Mouse (Mus musculus): ENCODE data around the gene Nck2. TPM values are rescaled to one million over a fixed set of nuclear protein-coding genes. Genes with fewer than 3 reads are reported as not detected.
"Not testable (repeated sequence)": the region's sequence is repeated elsewhere in the genome, so short reads cannot be mapped to it uniquely, and the experiment has no call there.

The Nck2 gene
- polyA plus RNA-seq, 1 experiment = 11.2 TPM

DNA sequence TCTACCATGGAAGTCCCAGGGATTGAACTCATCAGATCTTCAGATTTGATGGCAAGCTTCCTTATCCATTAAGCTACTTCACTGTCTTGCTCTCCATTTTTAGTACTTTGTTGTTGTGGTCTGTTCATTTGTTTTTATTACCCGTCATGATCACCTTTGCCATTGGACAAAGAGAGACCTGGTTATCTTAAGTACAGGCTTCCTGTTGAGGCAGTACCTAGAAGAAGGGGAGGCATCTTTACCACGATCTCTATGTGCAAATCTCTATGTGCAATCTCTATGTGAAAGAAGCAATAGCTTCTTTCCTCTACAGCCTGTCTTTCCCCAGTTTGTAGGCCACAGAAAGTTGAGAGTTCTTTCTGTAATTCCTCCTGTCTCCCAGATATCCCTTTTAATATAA is 91.9 kb downstream of the Nck2 start:
- Histone ChIP-seq H3K4me1 (ENCODE audit: control insufficient read depth, insufficient read depth, low read length) (peaks cover 12% of the 10 kb centered on the region), H3K27ac (ENCODE audit: insufficient read depth, low read depth, low read length) (no peak overlapping the region), H3K4me3 (ENCODE audit: insufficient read depth, low read length) (no peak overlapping the region)
- TF ChIP-seq POLR2A (IDR thresholded peaks at IDR 0.05; ENCODE audit: borderline replicate concordance, low read depth, low read length) = no peak
- no peak for TF ChIP-seq CTCF (IDR thresholded peaks at IDR 0.05; ENCODE audit: low read depth, low read length)

DNA sequence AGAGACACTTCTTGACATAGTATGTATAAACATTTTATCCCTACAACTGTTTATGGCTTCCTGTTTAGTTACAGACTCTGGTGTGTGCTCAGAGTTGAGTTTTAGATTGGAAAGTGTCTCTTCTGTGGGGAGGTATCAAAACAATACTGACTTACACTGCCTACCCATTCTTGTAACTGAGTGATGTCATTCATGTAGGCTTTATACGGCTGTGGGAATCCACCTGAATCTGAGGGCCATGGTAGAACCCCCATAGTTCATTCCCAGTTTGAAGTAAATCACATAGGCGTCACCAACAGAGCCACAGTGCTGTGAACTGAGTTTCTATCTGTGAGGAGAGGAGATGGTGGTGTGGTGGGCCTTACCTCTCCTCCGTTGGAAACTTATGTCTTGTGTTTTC is 92.6 kb downstream of the Nck2 start:
- H3K27ac ChIP-seq (ENCODE audit: insufficient read depth, low read depth, low read length) = no peak overlapping the region
- H3K4me1 ChIP-seq (ENCODE audit: control insufficient read depth, insufficient read depth, low read length) = peaks cover 12% of the 10 kb centered on the region
- TF ChIP-seq POLR2A (IDR thresholded peaks at IDR 0.05; ENCODE audit: borderline replicate concordance, low read depth, low read length) (no peak), CTCF (IDR thresholded peaks at IDR 0.05; ENCODE audit: low read depth, low read length) (no peak)
- H3K4me3 ChIP-seq (ENCODE audit: insufficient read depth, low read length) = no peak overlapping the region

DNA sequence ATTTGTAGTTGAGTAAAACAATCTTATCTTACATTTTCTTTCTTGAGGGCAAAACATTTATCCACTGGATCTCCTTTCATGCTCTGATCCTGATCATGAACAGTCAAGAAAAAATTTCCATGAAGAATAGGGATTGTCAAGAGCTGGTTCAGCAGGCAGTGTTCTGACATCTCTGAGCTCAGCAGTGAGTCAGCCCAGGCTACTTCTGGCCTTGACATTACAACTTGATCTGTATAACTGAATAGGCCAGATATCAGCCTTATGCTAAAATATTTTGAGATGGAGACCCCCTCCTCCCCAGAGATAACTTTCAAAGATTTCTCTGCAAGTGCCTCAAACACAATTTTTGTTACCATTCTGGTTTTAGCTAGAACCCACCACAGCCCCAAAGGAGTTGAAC is 93.1 kb downstream of the Nck2 start:
- Histone ChIP-seq H3K4me3 (ENCODE audit: insufficient read depth, low read length) (no peak overlapping the region), H3K4me1 (ENCODE audit: control insufficient read depth, insufficient read depth, low read length) (peaks cover 12% of the 10 kb centered on the region), H3K27ac (ENCODE audit: insufficient read depth, low read depth, low read length) (no peak overlapping the region)
- no peak for TF ChIP-seq POLR2A (IDR thresholded peaks at IDR 0.05; ENCODE audit: borderline replicate concordance, low read depth, low read length)
- TF ChIP-seq CTCF (IDR thresholded peaks at IDR 0.05; ENCODE audit: low read depth, low read length) = no peak

DNA sequence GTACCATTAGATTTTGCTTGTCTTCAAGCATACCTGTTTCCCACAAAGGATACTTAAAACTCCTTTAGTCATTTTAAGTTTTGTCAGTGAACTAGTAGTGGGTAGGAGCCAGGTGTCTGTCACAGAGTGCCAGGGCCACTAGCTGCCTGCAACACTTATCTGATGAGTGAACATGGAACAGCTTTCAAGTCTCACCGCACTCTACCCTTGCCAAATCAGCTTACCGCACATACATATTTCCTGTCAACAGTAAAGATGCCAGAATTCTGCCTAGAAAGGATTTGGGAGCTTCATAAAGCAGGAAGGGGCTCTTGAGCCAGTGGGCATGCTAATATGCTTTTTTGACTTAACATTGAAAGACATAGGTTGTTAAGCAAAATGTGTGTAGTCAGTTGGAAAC is 94.3 kb downstream of the Nck2 start:
- Histone ChIP-seq H3K27ac (ENCODE audit: insufficient read depth, low read depth, low read length) (no peak overlapping the region), H3K4me1 (ENCODE audit: control insufficient read depth, insufficient read depth, low read length) (peaks cover 12% of the 10 kb centered on the region), H3K4me3 (ENCODE audit: insufficient read depth, low read length) (no peak overlapping the region)
- no peak for TF ChIP-seq POLR2A (IDR thresholded peaks at IDR 0.05; ENCODE audit: borderline replicate concordance, low read depth, low read length)
- TF ChIP-seq CTCF (IDR thresholded peaks at IDR 0.05; ENCODE audit: low read depth, low read length) = no peak

DNA sequence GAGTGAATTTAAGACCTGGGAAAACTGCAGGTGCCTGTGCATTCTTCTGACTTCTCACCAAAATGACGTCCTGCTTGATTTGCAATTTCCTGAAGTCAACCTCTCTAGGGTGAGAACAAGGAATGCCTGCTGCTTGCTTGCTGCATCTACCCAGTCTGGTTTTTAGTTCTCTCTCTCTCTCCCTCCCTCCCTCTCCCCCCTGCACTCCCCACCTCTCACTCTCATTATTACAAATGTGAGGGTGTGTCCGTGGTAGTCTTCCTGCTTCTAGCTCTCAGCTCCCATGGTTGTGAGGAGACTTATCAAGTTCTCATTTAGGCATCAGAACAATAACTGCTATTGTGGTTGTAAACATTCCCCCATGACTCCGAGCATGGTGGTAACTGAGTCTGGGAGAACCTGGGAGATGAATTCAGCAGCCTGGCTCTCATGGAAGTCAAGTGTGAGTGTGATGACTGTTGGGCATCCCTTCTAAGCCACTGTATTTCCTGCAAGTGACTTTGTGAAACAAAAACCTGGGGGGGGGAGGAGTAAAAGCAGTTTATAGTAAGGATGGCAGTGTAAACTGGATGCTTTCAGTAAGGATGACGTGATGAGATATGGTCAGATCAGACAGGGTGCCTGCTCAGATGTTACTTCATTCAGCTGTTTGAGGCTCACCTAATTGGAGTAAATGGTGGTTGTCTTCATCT is 95.5 kb downstream of the Nck2 start:
- H3K27ac ChIP-seq (ENCODE audit: insufficient read depth, low read depth, low read length) = no peak overlapping the region
- TF ChIP-seq CTCF (IDR thresholded peaks at IDR 0.05; ENCODE audit: low read depth, low read length) = no peak
- no peak for TF ChIP-seq POLR2A (IDR thresholded peaks at IDR 0.05; ENCODE audit: borderline replicate concordance, low read depth, low read length)
- H3K4me3 ChIP-seq (ENCODE audit: insufficient read depth, low read length) = no peak overlapping the region
- H3K4me1 ChIP-seq (ENCODE audit: control insufficient read depth, insufficient read depth, low read length) = peaks cover 9% of the 10 kb centered on the region

DNA sequence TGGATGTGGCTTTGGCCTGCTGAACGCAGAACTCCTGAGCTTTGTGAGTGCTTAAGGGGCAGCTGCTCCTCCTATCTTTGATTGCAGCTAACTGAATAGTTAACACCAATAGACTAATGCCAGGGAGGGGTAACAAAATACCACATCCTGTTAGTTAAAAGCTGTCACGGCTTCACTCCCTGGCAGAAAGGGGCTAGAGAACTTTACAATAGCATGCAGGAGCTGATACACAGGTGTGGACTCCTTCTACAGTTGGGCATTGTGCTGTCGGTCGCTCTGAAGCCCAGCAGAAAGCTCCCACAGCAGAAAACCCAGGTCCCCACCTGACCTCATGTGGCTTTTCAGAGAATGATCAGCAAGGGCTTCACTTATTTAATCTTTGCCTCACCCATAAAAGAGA is 98.0 kb downstream of the Nck2 start:
- H3K4me3 ChIP-seq (ENCODE audit: insufficient read depth, low read length) = no peak overlapping the region

DNA sequence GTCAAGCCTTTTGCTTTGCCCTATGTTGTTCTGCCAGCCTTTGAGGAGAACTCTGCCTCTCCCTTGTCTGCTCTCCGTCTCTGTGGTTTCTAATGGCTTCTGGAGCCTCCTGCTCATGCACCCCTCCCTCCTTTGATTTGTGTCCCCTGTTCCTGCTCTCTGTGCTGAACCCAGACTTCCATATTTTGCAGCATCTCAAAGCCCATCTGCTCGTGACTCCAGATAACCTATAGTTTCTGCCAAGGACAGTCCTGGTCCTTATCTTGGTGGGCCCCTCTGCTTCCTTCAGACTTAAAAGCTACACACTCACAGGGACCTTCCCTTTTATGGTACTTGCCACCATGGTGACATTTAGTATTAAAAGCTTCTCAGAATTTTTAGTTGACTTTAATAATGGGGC is 103.3 kb downstream of the Nck2 start:
- TF ChIP-seq CTCF (IDR thresholded peaks at IDR 0.05; ENCODE audit: low read depth, low read length) (no peak), POLR2A (IDR thresholded peaks at IDR 0.05; ENCODE audit: borderline replicate concordance, low read depth, low read length) (no peak)
- Histone ChIP-seq H3K4me1 (ENCODE audit: control insufficient read depth, insufficient read depth, low read length) (no peaks in the 10 kb centered on the region), H3K27ac (ENCODE audit: insufficient read depth, low read depth, low read length) (no peak overlapping the region), H3K4me3 (ENCODE audit: insufficient read depth, low read length) (no peak overlapping the region)

More for the DNA sequence above, 98.0 kb downstream of the Nck2 start:
- TF ChIP-seq CTCF (IDR thresholded peaks at IDR 0.05; ENCODE audit: low read depth, low read length) (no peak), POLR2A (IDR thresholded peaks at IDR 0.05; ENCODE audit: borderline replicate concordance, low read depth, low read length) (no peak)
- Histone ChIP-seq H3K27ac (ENCODE audit: insufficient read depth, low read depth, low read length) (no peak overlapping the region), H3K4me1 (ENCODE audit: control insufficient read depth, insufficient read depth, low read length) (no peaks in the 10 kb centered on the region)

DNA sequence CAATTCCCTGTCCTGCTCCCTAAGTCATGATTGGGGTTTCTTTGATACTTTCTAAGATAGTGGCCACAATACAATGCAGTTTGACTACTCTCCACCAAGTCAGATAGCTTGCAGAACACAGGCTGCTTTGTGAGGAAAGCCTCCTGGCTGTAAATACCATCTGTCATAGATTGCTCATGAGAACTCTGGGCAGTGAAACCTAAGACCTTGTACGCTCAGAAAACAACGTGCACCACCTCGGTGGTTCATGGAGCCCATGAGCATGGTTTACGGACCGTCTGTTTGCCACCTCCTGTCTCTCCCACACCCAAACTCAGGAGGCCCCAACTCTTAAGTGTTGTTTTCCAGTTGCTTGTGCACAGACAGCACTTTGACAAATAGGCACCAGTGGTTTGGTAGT is 104.4 kb downstream of the Nck2 start:
- H3K27ac ChIP-seq (ENCODE audit: insufficient read depth, low read depth, low read length) = no peak overlapping the region
- TF ChIP-seq POLR2A (IDR thresholded peaks at IDR 0.05; ENCODE audit: borderline replicate concordance, low read depth, low read length) (no peak), CTCF (IDR thresholded peaks at IDR 0.05; ENCODE audit: low read depth, low read length) (no peak)
- H3K4me3 ChIP-seq (ENCODE audit: insufficient read depth, low read length) = no peak overlapping the region
- H3K4me1 ChIP-seq (ENCODE audit: control insufficient read depth, insufficient read depth, low read length) = no peaks in the 10 kb centered on the region

DNA sequence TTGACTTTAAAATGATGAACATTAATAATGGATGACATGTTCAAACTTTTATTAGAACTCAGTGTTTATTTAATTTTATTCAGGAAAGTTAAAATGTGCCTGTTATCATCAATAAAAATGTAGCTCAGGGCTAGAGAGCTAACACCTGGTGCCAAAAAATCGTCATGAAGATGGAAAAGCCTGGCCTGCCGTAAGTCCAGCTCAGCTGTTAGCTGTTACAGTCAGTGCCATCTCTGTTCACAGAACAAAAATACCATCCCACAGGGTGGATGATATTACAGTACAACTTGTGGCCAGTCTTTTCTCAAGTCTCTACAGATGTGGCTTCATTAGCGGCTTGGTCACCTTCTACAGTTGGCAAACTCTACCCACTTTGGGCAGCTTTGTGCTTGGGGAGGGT is 106.1 kb downstream of the Nck2 start:
- no peaks in the 10 kb centered on the region for H3K4me1 ChIP-seq (ENCODE audit: control insufficient read depth, insufficient read depth, low read length)
- TF ChIP-seq POLR2A (IDR thresholded peaks at IDR 0.05; ENCODE audit: borderline replicate concordance, low read depth, low read length) (no peak), CTCF (IDR thresholded peaks at IDR 0.05; ENCODE audit: low read depth, low read length) (no peak)
- no peak overlapping the region for H3K4me3 ChIP-seq (ENCODE audit: insufficient read depth, low read length)
- H3K27ac ChIP-seq (ENCODE audit: insufficient read depth, low read depth, low read length) = no peak overlapping the region

DNA sequence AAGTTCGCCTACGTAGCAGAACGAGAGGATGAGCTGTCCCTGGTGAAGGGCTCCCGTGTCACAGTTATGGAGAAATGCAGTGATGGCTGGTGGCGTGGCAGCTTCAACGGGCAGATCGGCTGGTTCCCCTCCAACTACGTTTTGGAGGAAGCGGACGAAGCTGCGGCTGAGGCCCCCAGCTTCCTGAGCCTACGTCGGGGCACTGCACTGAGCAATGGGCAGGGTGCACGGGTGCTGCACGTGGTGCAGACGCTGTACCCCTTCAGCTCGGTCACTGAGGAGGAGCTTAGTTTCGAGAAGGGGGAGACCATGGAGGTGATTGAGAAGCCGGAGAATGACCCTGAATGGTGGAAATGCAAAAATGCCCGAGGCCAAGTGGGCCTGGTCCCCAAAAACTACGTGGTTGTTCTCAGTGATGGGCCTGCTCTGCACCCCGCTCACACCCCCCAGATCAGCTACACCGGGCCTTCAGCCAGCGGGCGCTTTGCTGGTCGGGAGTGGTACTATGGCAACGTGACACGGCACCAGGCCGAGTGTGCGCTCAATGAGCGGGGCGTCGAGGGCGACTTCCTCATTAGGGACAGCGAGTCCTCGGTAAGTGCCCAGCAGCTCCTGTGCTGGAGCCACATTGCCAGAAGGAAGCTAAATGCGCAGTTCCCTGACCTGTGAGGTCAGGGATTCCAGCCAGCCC is 109.8 kb downstream of the Nck2 start:
- H3K4me1 ChIP-seq (ENCODE audit: control insufficient read depth, insufficient read depth, low read length); H3K27ac ChIP-seq (ENCODE audit: insufficient read depth, low read depth, low read length); H3K4me3 ChIP-seq (ENCODE audit: insufficient read depth, low read length): not testable (repeated sequence)
